Mouse (Mus musculus) gastrocnemius, adult 2 months (tissue): ENCODE results near the gene Aanat. TPM values are rescaled to one million over a fixed set of nuclear protein-coding genes. Genes with fewer than 3 reads are reported as not detected.

ENCODE experiments used
- DNase-seq: peaks from one replicate; pipeline ENCODE4 v3.0.0; 2022
- H3K27ac ChIP-seq: fragments of 200-600 bp; 2 replicates; pipeline ENCODE4 v1.8.1; 2022; ENCODE audit warnings: mild to moderate bottlenecking
- H3K4me3 ChIP-seq: fragments of 200-600 bp; 2 replicates; pipeline ENCODE4 v1.8.1; 2022; ENCODE audit warnings: mild to moderate bottlenecking, moderate library complexity
- CTCF ChIP-seq: fragments of 200-600 bp; IDR thresholded peaks from 2 replicates; pipeline ENCODE4 v1.8.1; 2022; ENCODE audit warnings: antibody characterized with exemption, mild to moderate bottlenecking, moderate library complexity
- intact Hi-C: fragments of 180-260 bp; cut with DNase I; formaldehyde crosslinking; loops from one replicate; pipeline ENCODE4 v1.15.1; 2025
- long read RNA-seq, 2 experiments: library from polyadenylated mRNA; stranded (forward); transcript quantifications; one replicate each; pipeline ENCODE4 v2.0.0; 2021
- total RNA-seq, 2 experiments: library from RNA; stranded (reverse); gene quantifications; 2 replicates each; pipeline ENCODE4 v1.2.3; 2021

Aanat gene
- not detected for total RNA-seq
- long read RNA-seq, experiment 1 = 0 reads
- long read RNA-seq, experiment 2 = 0 reads

- H3K27ac ChIP-seq = no peak within 1 kb of the TSS
- intact Hi-C loops = loop anchor here (1.0 to 2.0 kb wide), 2 partner anchors 43 to 222 kb away; no protein-coding TSS in a partner anchor
- DNase-seq = no peak
- no peak within 1 kb of the TSS for H3K4me3 ChIP-seq
- no peak for TF ChIP-seq CTCF
Observed at GRCm38 (mm10) chr11:116586310-116586709, at the start of gene Aanat. TSS of gene Aanat (plus strand) at chr11:116586432.

- TF ChIP-seq CTCF = no peak
- intact Hi-C loops = no loop called here
- Histone ChIP-seq H3K27ac (no peak overlapping the region), H3K4me3 (no peak overlapping the region)
- no peak for DNase-seq
Observed at GRCm38 (mm10) chr11:116536685-116537084, 49.5 kb upstream of the Aanat start.

DNA sequence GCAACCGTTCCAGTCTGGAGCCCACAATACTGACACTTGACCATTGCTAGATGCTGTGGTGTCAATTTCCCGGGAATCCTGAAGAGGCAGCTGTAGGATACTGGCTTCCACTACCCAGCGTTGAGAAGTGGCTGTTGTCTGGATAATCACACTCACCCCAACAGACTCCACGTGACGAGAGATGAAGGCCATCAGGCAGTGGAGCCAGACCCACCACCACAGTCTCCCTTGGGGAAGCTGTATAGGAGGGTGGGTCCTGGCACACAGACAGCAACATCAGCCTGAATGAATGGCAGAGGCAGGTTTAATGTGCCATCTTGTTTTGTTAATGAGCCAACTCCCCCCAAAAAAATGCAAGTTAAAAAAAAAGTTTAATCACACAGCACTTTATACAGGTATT, 48.8 kb upstream of the Aanat start:
- no peak overlapping the region for H3K27ac ChIP-seq
- DNase-seq = no peak
- no peak overlapping the region for H3K4me3 ChIP-seq
- TF ChIP-seq CTCF = no peak
- intact Hi-C loops = no loop called here

- DNase-seq = no peak
- no peak overlapping the region for H3K4me3 ChIP-seq
- intact Hi-C loops = no loop called here
Observed at GRCm38 (mm10) chr11:116538142-116538735, 48.0 kb upstream of the Aanat start.

DNA sequence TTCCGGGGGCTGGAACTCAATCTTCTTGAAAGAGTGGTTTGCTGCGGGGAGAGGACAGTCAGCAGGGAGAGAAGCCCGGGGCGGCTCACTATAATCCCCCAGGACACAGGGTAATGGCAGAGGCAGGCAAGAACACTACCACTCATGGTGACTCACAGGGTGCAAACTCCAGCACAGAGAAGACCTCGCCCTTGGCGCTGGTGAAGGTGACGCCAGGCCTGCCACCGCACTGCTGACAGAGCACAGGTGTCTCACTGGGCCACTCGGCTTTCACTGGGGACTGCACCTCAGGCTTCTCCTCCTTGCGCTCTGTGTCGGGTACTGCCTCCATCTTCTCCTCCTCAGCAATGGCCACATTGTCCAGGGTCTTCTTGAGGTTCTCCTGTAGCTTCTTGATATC, 45.0 kb upstream of the Aanat start:
- intact Hi-C loops = no loop called here
- no peak for DNase-seq
- TF ChIP-seq CTCF = no peak
- no peak overlapping the region for H3K4me3 ChIP-seq
- H3K27ac ChIP-seq = no peak overlapping the region

More at GRCm38 (mm10) chr11:116538142-116538735, 48.0 kb upstream of the Aanat start:
- no peak for TF ChIP-seq CTCF
- H3K27ac ChIP-seq = no peak overlapping the region

DNA sequence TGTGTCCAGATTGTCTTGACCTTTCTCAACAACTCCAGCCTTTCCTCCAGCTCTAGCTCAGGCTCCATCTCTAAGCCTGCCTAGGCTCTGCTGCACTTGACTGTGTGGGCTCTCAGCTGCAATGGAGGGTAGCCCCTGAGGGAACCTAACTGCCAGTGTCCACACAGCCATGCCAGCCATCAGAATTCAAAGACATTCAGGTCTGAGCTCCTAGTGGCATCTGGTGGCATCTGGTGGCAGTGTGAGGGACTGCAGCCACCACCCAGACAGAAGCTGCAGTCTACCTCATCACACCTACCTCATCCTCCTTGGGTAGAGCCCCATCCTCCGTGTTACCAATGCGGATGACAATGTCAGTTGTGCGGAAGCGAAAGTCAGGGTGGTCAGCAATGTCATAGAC, 43.1 kb upstream of the Aanat start:
- no peak overlapping the region for H3K4me3 ChIP-seq
- peak; percentile 73 for TF ChIP-seq CTCF
- no peak overlapping the region for H3K27ac ChIP-seq
- DNase-seq = peak; percentile 46
- intact Hi-C loops = no loop called here

DNA sequence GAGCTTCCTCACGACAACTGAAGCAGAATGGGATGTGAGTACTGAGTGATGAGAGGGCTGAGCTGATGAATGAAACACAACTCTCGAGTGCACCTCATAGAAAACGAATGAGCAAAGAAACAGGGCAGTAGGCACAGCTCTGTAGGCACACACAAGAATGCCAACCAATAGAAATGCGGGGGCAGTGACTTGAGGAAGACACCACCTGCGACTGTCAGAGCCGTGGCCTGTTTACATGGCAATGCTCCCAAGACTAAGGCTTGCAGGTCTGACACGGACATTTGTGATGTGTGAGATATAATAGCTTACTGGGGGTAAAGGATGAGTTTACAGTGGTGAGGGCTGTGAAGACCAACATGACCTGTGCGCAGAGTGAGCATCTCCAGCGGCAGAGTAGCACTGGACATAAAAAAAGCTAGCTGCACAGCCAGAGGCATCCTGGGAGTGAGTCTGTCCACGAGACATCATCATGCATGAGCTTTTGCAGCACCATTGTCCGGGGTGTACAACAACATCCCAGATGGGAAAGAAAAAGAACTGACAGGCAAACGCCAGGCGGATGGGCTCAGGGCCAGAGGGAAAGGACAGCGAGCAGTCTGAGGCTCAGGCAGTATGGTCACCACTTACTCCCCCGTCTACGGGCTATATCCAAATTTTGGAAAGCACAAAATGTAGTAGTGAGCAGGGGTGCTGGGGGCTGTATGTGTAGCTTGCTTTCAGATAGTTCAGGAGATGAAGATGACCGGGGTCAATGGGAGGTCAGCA, 38.8 kb upstream of the Aanat start:
- intact Hi-C loops = no loop called here
- Histone ChIP-seq H3K27ac (no peak overlapping the region), H3K4me3 (no peak overlapping the region)
- DNase-seq = no peak
- TF ChIP-seq CTCF = no peak

DNA sequence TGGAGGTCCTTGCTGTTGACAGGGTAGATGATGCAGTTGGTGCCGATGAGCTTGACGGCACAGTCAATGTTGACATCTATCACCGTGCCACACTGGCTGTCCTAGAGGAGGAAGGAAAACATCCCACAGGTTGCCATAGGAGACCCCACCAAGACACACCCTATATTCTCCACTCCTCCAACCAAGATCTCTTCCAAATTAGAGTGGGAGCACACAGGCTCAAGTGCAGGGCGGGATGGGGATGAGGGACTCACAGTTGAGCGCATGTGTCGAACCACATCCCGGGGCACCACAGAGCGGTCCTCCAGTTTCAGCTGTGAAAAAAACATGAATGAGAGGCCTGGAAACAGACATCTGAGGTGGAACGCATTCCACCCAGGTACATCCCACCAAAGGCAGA, 37.5 kb upstream of the Aanat start:
- Histone ChIP-seq H3K4me3 (no peak overlapping the region), H3K27ac (no peak overlapping the region)
- no peak for DNase-seq
- intact Hi-C loops = no loop called here
- TF ChIP-seq CTCF = no peak

- TF ChIP-seq CTCF = no peak
- intact Hi-C loops = no loop called here
- no peak overlapping the region for H3K27ac ChIP-seq
Observed at GRCm38 (mm10) chr11:116549273-116550038, 36.8 kb upstream of the Aanat start.

GRCm38 (mm10) chr11:116550748-116551147, 35.5 kb upstream of the Aanat start:
- intact Hi-C loops = no loop called here
- TF ChIP-seq CTCF = no peak
- H3K4me3 ChIP-seq = no peak overlapping the region
- no peak for DNase-seq
- peak overlapping the region; percentile 46 for H3K27ac ChIP-seq

More at GRCm38 (mm10) chr11:116549273-116550038, 36.8 kb upstream of the Aanat start:
- DNase-seq = no peak
- no peak overlapping the region for H3K4me3 ChIP-seq

DNA sequence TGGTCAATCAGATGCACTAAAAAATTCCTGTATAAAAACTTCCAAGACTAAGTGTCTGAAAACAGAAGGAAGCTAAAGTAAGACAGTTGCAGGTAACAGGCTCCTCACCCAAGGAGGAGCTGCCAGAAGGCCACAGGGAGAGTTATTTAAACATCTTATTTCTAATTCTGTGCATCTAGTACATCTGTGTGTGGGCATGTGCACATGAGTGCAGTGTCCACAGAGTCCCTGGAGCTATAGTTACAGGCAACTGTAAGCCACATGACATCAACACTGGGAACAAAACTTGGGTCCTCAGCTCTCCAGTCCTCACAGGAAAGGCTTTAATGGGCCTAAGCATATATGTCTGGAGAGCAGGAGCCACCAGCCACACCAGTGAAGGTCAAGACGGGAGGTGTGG, 34.0 kb upstream of the Aanat start:
- no peak for DNase-seq
- TF ChIP-seq CTCF = no peak
- intact Hi-C loops = no loop called here
- no peak overlapping the region for H3K27ac ChIP-seq
- H3K4me3 ChIP-seq = no peak overlapping the region

DNA sequence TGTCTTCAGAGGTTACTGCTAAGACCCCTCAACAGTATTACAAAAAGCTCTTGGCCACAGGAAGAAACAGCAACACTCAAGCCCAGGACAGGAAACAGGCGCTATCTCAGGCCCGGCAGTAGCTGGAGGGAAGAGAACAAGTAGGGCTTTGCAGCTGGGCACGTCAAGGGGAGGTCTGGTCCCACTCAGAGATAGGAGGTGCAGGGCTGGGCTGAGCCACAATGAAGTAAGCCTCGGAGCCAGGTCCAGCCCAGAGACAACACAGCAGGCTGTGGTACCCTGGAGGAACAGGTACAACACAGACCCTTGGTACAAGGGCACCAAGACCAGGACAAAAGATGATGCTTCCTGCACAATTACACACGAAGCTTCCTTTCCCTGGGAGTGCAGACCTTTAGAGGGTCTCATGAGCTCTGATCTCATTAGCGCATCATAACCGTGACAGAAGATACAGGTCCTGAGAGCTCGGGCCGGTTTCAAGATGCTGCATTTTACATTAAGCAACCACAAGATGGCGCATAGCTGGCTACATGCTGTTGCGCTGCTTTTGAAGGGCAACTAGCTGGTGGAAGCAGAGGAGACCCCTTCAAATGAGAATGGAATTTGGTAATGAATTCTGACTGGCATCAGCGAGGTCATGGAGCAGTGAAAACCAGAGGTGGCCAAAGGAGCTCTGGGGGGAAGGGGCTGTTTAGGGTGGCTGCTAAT, 31.9 kb upstream of the Aanat start:
- H3K4me3 ChIP-seq = no peak overlapping the region
- intact Hi-C loops = loop anchor here (1.0 kb wide), 1 partner anchor 75 kb away; no protein-coding TSS in a partner anchor
- no peak overlapping the region for H3K27ac ChIP-seq
- peak; percentile 87 for TF ChIP-seq CTCF
- peak; percentile 50 for DNase-seq
